Mouse (Mus musculus) liver, adult 2 months (tissue): ENCODE data around the gene Pou2f3.

ENCODE experiments used
- CTCF ChIP-seq: fragments of 200-500 bp; IDR thresholded peaks from 2 replicates; pipeline ENCODE4 v1.5.1; 2011; ENCODE audit warnings: low read depth, low read length, control low read depth
- POLR2A ChIP-seq: fragments of 200-500 bp; IDR thresholded peaks from 2 replicates; pipeline ENCODE4 v1.6.1; 2011; ENCODE audit warnings: low read length, control low read depth; ENCODE audit not compliant: insufficient read depth; ENCODE audit errors: extremely low read depth

GRCm38 (mm10) chr9:43242432-43242831 is 32.3 kb upstream of the Pou2f3 start:
- no peak for TF ChIP-seq POLR2A
- TF ChIP-seq CTCF = no peak
